Mouse (Mus musculus): ENCODE results near the gene Tbk1.

Tbk1 gene

DNA sequence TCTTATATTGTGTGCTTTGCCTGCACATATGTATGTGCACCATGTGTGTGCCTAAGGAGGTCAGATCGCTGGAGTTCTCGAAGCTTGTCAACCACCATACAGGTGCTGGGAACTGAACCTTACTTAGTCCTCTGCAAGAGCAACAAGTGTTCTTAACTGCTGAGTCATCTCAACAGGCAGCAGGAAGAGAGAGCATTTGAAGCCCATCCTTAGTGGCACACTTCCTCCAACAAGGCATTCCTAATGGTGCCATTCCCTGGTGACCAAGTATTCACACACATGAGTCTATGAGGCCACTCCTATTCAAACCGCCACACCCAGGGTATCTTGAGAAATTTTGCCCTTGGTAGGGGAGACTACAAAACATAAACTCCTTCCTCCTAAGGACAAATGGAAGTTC, 44.4 kb downstream of the Tbk1 start:
- DNase-seq (ENCODE audit: low spot score) = no peak

DNA sequence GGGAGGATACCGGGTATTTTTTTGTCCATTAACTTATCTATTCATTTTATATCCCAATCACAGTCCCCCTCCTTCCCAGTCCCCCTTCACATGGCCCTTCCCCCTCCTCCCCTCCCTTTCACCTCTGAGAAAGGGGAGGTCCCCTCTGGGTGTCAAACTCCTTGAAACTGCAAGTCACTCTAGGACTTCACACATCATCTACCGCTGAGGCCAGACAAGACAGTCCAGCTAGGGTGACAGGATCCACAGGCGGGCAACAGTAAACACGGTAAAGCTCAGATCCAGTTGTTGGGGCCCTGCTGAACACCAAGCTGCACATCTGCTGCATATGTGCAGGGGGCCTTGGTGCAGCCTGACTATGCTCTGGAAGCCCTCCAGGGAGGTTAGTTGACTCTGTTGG, 51.6 kb downstream of the Tbk1 start:
- no peak for DNase-seq (ENCODE audit: low spot score)

DNA sequence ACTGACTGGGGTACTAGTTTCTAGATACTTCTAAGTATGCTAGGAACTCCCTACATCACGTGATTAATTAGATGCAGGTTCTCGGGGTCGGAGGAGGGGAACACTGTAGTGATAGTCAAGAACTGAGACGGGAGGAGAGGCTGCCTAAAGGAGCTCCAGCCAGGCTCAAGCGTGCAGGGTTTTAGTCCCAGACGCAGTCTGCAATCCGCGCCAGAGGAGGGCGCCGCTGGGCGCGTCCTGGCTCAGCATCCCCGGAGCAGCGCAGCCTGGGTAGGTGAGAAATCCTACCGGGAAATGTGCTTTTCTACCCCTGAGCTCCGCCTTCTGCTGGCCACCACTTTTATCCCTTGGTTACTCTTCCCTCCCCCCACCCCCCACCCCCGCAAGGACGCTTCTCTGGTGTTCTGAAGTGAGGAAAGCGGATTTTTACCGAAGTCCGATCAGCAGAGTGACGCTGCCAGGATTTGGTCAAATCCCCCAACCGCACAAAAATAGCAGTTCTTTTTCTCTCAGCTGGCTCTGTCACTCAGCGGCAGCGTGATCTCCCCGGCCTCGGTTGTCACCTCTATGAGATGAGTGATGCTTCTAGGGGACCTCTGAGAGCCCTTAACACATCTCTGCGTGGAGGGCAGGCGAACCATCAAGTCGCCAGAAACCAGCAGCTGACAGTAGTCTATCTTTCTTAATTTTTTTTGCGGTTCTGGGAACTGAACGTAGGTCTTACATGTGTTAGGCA, 53.3 kb downstream of the Tbk1 start:
- DNase-seq (ENCODE audit: low spot score) = peak; percentile 56

DNA sequence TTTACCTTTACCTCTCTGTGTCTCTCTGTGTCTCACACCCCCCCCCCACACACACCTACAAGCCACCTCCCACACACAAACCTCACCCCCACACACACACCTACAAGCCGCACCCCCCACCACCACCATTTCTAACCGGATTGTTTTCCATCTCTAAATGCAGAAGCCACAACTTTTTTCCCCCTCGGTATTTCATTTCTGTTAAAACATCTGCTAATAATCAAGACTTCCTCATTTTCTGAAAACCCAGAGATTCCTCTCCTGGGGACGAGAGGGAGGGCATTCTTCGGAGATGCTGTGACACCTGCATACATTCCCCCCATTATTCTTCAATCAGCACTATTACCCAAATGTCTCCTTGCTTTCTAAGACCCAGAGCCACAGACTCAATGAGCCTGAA, 55.0 kb downstream of the Tbk1 start:
- DNase-seq (ENCODE audit: low spot score) = no peak

DNA sequence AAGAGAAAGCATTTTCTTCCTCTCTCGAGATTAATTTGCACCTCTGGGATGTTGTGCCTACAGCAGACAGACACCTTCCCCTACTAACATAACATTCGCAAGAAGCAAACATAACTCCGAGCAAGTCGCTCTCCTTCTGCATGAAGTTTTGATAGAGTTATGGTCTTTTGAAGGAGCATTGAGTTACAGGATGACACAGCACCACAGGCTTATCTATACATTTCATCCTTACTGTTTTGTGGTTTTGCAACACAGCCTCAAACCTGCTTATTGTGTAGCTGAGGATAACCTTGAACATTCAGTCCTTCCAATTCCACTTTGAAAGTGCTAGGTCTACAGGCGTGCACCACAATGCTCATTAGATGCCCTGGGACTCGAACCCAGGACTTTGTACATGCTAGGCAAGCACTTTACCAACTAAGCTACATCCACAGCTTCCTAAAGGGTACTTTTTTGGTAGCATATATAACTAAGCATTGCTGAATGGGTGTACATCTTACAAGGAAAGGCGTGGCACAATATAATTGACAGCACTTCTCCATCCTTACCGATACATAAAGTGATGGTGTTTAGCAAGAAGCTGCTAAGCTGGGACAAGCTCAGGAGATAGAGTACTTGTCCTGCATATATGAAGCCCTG, 56.1 kb downstream of the Tbk1 start:
- DNase-seq (ENCODE audit: low spot score) = no peak

DNA sequence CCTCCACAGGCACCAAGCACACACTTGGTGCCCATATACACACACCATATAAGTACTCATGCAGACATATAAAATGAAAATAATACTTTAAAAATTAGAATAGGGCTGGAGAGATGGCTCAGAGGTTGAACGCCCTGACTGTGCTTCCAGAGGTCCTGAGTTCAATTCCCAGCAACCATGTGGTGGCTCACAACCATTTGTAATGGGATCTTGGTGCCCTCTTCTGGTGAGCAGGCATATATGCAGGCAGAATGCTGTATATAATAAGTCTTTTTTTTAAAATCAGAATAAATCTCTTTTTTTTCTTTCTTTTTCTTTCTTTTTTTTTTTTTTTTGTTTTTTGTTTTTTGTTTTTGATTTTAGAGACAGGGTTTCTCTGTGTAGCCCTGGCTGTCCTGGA, 57.3 kb downstream of the Tbk1 start:
- DNase-seq (ENCODE audit: low spot score) = no peak

DNA sequence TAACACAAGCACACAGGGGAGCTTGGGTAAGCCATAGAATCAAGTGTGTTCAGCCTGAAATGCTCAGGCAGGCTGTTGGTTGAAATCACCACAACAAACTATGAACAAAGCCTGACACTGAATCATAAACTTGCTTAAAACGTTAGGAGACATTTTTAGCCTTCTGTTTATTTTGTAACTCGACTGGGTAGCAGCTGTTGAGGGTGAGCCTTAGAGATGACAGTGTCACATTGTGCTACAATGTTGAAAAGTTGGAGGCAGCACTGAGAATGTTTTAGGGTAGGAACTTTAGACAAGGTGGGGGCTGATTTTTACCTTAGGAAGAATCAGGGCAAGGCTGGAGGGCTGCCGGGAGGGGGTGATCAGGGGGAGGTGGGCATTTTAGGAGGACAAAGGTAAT, 58.1 kb downstream of the Tbk1 start:
- DNase-seq (ENCODE audit: low spot score) = no peak

DNA sequence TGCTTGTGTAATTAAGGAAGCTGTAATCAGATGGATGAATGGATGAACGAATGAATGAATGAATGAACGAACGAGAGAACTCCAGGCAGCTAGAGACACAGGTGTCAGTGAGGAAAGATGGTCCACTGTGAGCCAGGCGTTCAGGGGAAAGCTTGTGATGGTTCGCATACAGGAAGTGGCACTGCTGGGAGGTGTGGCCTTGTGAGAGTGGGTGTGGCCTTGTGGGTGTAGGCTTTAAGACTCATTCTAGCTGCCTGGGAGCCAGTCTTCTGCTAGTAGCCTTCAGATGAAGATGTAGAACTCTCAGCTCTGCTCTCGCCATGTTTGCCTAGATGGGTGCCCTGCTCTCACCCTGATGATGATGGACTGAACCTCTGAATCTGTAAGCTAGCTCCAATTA, 59.5 kb downstream of the Tbk1 start:
- DNase-seq (ENCODE audit: low spot score) = no peak

DNA sequence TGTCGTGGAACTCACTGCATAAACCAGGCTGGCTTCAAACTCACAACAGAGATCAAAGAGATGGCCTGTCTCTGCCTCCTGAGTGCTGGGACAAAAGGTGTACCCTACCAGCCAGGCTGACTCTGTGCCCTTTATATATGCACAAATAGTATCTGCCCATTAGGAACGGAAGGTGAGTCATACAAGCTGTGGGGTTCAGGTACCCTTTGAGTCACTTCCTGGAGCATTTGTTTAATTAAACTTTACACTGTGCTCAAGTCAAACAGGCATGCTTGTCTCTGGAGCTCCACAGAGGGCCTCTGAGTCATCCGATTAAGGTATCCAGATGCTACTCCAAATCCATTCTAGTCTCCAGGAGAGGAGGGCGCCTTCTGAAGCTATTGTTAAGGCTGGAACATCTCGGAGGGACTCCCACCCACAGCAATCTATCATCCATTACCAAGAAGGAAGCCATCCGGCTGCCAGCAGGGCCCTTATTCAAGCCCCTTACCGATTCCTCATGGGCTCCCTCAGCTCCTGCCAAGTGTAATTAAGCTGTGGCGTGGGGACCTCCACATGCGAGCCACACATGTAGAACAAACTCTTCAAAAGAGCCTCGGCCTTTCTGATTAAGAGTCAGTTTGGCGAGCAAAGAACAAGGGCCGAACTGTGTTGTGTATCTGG, 65.5 kb downstream of the Tbk1 start:
- DNase-seq (ENCODE audit: low spot score) = no peak

DNA sequence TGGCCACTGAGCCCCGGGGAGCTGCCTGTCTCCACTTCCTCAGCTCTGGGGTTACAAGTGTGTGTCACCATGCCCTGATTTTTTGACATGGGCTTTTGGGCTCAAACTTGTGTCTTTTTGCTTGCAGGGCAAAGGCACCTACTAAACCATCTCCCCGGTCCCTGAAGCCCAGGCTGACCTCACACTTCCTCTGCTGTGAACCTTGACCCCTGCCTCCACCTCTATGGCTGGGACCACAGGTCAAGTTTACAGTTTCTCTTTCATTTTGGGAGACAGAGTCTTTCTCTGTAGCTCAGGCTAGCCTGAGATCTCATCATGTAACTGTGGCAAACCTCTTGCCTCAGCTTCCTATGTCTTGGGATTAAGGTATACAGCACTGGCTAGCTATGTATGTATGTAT, 66.9 kb downstream of the Tbk1 start:
- DNase-seq (ENCODE audit: low spot score) = no peak

DNA sequence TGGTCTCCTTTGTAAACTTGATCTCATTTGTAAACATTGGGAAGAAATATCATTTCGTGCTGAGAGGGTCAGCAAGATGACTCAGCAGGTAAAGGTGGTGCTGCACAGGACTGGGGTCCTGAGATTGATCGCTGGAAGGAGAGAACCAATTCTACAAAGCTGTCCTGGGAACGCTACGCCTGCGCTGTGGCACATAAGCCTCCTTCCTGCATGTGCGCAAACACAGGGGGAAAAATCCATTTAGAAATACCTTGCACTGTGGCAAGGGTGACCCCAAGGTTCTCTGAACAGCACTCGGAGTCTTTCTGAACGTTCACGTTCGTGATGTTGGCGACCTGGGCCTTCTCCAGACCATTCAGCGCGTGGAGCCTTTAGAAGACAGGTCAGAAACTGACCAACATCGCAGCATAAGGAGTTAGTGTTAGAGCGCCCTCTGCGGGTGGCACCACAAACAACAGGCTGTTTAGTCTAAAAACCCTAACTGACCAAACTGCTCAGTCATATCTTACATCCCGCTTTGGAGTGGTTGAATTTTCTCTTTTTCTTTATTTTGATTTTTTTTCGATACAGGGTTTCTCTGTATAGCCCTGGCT, 70.5 kb downstream of the Tbk1 start:
- DNase-seq (ENCODE audit: low spot score) = peak; percentile 51

DNA sequence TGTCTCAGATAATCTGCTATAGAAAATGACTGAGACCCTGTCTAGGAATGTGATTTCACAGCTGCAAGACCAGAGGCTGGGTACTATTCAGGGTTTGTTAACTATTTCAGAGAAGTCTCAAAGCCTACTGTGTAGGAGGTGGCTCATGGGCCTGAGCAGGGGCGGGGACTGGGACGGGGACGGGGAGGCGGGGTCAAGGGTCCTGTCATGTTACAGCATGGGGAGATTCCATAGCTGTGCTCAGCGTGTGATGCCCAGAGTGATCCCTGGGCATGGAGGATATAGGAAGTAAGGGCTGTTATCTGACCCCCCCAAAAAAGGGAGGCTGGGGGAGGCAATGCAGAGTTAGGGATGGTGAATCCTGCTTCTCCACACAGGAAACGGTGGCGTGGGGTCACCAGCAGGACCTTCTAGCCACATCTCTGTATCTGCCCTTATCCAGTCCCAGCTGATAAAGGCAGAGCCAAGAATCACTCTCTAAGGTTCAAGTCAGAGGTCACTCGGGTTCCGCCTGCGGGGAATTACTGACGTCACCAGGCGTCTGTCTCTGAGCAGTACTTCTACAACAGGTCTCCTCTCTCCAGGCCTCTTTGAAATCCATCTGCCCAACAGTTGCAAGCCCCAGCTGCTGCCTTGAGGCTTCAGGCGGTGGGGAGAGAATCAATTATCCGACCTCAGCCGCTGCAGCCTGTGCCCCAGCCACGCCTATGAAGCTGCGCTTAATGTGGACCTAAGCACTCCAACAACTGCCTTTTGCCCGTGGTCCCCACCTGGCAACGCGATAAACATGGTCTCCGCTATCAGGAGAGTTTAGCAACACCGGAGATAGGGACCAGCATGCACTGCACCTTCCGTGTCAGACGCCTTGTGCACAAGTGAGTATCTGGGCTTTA, 76.6 kb downstream of the Tbk1 start:
- no peak for DNase-seq (ENCODE audit: low spot score)

DNA sequence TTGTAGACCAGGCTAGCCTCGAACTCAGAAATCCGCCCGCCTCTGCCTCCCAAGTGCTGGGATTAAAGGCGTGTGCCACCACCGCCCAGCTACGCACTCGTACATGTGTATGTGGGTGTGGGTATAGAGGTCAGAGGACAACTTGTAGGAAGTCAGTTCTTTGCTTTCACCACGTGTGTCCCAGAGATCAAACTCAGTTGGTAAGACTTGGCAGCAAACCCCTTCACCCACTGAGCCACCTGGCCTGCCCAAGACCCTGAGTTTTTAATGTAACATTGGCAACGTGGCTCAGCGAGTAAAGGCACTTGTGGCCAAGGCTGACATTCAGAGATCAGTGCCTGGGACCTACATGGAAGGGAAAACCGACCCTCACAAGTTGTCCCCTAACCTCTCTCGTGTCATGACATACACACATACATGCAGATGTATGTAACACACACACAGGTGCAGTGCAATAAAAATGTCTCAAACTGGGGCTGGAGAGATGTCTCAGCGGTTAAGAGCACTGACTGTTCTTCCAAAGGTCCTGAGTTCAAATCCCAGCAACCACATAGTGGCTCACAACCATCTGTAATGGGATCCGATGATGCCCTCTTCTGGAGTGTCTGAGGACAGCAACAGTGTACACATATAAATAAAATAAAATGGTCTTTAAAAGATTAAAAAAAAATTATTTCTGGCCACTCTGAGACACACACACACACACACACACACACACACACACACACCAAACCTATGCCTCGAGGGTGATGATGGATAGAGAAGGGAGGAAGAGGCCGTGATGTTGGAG, 78.6 kb downstream of the Tbk1 start:
- no peak for DNase-seq (ENCODE audit: low spot score)

DNA sequence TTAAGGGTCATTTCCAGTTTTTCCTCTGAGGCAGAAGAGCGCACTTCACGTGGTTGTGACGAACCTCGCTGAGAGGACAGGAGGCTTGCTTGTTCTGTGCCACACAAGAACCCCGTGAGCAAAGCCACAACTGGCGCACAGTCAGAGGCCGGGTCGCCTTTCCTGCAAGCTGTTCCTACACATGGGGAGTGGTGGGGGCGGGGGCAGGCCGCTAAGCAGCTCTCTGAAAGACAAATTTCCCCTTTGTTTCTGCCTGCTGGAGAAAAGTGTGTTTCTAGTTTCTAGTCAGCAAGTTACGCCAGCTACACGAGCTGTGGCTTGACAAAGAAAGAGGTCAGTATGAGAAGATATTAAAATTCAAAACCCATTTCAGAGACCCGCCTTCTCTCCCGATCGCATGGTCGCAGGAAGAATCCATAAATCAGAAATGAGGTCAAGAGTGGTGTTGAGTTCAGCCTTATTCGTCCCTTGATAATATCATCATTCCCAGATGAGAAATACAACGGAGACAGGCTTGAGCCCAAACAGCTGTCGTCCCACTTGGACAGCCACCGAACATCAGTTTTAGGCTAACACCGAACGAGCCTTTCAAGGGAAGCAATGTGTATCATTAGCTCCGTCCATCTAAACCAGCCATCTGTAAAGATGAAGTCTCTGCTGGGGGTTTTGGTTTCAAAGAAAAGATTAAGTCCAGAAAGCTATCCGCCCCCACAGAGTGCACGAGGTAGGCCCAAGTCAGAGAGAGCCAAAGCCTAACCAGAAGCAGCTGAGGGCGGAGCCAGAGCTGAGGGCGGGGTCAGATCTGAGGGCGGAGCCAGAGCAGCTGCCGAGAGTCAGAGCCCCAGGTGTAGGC, 79.6 kb downstream of the Tbk1 start:
- DNase-seq (ENCODE audit: low spot score) = no peak

DNA sequence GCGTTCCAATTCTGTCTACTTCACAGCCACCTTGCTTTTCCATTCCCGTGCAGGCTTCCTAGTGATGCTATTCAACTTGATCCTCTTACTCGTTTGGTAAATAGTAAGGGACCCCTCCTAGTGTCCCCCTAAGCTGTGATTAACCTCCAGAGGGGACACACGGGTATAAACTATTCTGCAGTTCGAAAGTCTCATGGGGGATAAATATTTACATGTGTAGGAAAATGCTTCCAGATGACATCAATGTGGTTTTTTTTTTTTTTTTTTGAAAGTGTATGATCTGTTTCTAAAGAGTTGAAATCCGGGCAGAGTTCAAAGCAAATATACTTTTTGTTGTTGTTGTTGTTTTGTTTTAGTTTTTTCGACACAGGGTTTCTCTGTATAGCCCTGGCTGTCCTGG, 80.7 kb downstream of the Tbk1 start:
- DNase-seq (ENCODE audit: low spot score) = no peak

DNA sequence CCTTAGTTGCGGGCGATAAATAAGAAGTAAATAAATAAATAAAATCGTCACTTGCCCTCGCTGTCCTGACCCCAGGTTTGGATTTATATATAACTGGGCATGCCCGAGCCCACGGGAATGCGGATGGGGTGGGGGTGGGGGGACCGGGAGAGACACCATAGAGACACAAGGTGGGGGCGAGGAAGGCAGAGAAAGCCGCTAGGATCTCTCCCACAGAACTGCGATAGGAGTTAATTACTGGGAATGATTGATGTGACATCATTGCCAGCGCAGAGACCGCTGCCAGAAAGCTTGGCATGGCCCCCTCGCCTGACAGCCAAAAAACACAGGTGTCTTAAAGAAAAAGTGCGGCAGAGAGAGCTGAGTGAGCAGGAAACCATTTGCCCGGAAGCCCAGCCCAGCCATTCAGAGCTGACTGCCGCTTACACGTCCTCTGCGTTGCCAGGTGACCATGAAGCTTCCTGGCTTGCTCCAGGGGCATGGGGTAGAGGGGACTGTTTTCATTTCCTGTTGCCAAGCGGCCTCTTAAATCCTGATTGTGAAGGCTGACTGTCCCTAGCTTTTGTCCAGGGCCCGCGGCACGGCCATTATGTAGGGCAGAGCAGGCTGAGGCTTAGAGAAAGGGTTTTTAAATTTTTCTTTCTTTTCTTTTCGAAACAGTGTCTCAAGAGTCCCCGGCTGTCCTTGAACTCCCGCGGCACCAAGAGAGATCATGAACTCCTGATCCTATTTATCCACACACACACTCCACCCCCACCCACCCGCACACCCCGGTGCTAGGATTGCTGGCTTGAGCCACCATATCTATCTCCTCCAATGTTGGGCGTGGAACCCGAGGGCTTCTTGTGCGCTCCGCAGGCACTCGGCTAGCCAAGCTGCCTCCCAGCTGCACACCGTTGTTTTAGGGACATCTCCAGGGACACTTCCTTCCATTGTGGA, 81.3 kb downstream of the Tbk1 start:
- DNase-seq (ENCODE audit: low spot score) = peak; percentile 57

DNA sequence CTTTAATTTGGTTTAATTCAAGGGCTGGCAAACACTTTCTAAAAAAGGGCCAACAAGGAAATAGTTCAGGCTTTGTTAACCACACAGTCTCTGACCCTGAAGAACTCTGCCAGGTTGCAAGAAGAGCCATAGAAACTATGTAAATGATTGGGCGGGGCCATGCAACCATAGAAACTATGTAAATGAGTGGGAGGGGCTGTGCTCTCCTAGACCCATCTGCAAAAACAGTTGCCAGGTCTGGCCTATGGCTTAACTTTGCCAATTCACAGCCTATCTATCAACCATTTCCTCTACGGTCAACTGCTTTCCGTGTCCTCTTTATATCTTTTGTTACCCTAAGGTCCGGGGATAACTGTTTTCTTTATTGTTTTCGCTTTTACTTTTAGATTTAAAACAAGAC, 85.4 kb downstream of the Tbk1 start:
- no peak for DNase-seq (ENCODE audit: low spot score)

DNA sequence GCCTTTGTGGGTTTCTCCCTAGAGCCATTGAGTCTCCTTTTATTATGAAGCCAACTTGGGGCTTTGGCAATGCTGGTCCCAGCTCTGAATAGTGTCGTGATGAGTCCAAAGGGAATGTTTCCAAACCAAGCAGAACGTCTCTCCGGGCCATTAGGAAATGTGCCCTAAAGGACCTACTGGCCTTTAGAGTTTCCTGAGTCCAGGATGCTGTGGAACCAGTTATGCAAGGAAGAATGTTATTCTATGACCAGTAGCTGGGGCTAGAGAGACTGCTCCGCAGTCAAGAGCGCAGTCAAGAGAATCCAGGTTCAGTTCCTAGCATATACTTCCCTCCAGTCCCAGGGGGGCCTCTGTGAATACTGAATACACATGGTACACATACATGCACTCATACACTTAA, 86.6 kb downstream of the Tbk1 start:
- no peak for DNase-seq (ENCODE audit: low spot score)

DNA sequence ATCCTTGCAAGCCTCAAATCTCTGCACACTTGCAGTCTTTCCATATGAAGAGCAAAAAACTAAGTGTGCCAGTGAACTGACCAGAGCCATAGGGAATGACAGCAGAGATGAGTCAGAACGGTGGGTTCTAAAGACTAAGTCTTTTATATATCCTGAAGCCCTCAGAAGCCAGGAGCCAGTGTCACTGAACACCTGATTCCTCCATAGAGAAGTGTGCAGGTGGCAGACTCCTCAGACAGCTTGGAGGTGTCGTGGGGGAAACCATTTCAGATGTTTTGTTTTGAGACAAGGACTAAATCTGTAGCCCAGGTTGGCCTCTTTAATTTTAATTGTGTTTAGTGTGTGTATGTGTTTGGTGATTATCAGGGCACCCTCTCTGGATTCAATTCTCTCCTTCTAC, 87.5 kb downstream of the Tbk1 start:
- no peak for DNase-seq (ENCODE audit: low spot score)
